Mouse (Mus musculus) right cerebral cortex, postnatal 36 days (tissue): ENCODE measurements around the gene Emp3.
A peak's percentile ranks its signal among the peaks of the same experiment; 100 is the strongest.
"Not testable (repeated sequence)": the region's sequence is repeated elsewhere in the genome, so short reads cannot be mapped to it uniquely, and the experiment has no call there.

ENCODE experiments used
- DNase-seq, 2 experiments: peaks; one replicate each; pipeline ENCODE4 v3.0.0; 2022; ENCODE audit warnings: low spot score in 2 of 2, mixed read lengths in 1 of 2

The Emp3 gene

DNA sequence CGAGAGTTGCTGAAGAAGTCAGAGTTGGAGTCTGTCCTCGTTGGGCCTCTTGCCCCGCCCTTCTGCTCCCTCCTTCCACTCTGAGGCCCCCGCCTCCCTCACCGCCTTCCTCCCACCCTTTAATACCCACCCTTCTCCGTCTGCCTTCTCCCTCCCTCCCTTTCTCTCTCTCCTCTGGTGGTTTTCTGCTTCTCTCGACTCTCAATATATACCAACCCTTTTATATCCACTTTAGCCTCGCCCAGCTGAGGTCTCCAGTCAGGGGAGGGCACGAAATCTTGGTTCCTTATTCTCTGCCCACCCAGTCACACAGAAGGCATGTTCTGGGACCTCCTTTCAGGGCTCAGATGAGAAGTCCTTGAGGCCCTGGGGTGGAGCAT, at the start of gene Emp3:
Gene Emp3, minus strand, starts transcription at position 163 of the 380 bp plus-strand sequence.
- DNase-seq, result no peak

DNA sequence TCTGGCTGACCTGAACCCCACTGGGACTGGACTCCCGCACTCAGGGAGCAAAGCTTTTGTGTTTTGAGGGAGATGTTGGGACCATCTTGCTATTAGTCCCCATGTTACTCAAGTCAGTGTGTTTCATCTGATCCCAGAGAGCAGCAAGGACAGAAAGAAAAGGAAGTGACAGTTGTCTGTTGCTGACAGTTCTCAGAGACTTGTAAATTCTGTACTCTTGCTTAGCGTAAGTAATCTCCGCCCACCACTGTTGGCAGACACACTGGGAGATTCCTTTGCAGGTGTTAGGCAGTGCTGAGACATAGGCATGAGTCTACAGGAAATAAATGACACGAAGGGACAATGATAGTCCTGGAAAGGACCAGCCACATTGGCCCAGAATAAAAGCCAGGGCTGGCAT, 35.4 kb upstream of the Emp3 start:
- DNase-seq, result no peak

- peak in 1 of 2 experiments; percentile 31 for DNase-seq
These were observed 27.9 kb upstream of the Emp3 start for GRCm38 (mm10) chr7:45949061-45949460.

DNA sequence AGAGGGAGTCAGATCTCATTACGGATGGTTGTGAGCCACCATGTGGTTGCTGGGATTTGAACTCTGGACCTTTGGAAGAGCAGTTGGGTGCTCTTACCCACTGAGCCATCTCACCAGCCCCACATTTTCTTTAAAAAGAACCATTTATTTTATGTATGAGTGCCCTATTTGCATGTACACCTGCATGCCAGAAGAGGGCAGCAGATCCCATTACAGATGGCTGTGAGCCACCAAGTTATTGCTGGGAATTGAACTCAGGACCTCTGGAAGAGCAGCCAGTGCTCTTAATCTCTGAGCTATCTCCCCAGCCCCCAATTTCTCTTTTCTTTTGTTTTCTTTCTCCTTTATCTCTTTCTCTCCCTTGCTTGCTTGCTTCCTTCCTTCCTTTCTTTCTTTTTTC, 22.1 kb upstream of the Emp3 start:
- not testable (repeated sequence) for DNase-seq

- DNase-seq, result no peak
These were observed 20.8 kb upstream of the Emp3 start for GRCm38 (mm10) chr7:45941986-45942385.

DNA sequence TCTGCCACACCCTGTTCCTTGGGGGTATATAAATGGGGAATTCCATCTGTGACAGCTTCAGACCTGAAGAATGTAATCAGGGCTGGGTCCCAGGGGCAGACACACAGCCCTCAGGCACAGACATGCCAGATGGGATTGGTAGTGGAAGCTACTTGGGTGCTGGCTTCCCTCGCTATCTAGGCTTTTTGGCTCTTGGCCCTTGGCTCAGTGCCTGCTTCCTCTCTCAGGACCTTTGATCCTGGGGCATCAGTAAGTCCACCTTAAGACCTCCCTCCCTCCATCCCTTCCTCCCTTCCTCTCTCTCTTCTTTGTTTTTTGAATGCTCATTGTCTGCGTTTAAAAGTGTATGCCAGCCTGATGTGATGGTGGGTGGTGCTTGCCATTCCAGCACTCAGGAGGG, 18.6 kb upstream of the Emp3 start:
- no peak for DNase-seq

DNA sequence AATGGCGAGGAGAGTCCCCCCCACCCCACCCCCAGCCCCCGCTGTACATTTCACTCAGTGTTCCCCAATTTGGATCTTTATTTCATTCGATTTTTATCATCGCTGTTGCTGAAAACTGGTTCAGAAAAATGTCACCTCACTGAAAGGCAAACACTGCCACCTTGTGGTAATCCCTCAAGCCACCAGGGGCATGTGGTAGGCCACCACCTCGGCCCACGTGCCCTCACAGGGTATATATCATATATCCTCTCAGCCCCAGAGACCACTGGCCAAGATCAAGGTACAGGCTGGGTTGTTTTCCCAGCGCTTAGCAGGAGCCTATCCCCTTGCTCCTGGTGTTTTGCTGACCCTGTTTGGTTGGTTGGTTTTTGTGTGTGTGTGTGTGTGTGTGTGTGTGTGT, 13.9 kb upstream of the Emp3 start:
- DNase-seq, result no peak

DNA sequence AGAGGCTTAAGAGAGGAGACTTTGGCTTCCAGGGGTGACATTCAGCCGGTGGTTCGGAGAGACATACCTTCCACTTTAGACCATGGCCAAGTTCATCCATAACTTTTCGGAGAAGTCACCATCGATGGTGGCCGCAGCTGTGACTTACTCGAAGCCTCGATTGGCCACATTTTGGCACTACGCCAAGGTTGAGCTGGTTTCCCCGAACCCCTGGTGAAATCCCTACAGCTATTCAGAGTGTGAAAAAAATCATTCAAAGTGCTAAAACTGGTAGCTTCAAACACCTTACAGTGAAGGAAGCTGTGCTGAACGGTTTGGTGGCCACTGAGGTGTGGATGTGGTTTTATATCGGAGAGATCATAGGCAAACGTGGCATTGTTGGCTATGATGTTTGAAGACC, 12.6 kb upstream of the Emp3 start:
- not testable (repeated sequence) for DNase-seq

DNA sequence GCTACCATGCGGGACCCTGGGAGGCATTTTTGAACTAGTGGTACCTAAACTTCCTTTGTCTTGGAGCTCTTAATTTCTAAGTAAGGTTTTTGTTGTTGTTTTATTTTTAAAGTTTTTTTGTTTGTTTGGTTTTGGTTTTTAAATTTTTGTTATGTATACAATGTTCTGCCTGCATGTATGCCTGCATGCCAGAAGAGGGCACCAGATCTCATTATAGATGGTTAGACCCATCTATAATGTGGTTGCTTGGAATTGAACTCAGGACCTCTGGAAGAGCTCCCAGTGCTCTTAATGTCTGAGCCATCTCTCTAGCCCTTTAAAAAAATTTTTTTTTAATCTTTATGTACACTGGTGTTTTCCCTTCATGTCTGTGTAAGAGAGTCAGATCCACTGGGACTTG, 8.5 kb upstream of the Emp3 start:
- DNase-seq, result no peak

- DNase-seq, result no peak
These were observed 7.6 kb upstream of the Emp3 start for GRCm38 (mm10) chr7:45928626-45929295.

GRCm38 (mm10) chr7:45924429-45924816, 3.2 kb upstream of the Emp3 start:
- no peak for DNase-seq

DNA sequence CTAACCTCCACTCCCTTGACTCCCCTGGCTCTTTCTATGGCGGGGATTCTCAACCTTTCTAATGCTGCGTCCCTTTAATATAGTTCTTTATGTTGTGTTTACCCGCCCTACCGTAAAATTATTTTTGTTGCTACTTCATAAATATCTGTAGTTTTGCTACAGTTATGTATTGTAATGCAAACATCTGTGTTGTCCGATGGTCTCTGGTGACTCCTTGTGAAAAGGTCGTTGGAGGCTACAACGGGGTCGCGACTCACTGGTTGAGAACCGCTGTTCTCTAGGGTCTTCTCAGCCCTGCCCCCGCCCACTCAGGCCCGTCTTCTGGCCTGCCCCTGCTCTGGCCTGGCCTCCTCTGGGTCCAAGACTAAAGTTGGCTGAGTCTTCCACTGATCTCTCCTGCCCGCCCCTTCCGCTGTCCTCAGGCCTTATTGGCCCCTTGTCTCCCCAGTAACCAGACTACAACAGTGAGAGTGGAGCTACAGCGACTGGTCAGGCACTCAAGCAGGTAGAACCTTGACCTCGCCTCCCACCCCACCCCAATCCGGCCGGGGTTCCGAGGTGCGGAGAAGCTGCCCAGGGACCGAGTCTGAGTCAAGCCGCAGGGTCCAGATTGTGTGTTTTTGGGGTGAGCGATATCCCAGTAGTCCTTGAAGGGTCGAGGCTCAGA, 2.7 kb upstream of the Emp3 start, which contains the start of gene Ccdc114:
Gene Ccdc114, plus strand, starts transcription at position 311 of the 667 bp plus-strand sequence.
- DNase-seq, result peak in 1 of 2 experiments; percentile 16

- peak; percentile 91 to 94 for DNase-seq
These were observed 1.9 kb upstream of the Emp3 start for GRCm38 (mm10) chr7:45922928-45923761.

DNA sequence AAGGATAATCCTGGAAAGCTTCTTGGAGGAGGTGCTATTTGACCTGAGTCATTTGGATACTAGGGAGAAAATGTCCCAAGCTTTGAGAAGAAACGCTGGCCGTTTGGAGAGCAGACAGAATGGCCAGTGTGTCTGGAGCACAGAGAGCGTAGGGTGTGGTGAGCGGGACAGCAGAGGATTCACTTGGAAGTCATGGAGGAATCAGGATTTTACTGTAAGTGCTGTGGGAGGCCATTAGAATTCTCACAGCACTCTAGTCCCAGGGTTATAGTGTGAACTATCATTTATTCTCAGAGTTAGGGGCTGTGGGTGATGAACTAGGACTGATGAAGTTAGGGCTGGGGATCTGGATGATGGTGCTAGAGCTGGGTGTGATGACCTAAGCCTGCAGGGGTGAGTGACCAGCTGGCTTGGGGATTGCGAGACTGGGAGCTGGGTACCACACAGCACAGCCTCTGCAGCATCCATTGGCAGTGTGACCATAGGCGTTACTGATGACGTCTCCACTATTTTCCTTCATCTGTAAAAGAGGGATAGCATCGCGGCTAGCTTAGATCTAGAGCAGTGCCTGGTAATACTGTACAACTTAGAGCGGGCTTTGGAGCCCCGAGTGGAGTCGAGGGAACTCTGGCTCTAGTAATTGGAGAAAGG, 871 bp upstream of the Emp3 start:
- no peak for DNase-seq

DNA sequence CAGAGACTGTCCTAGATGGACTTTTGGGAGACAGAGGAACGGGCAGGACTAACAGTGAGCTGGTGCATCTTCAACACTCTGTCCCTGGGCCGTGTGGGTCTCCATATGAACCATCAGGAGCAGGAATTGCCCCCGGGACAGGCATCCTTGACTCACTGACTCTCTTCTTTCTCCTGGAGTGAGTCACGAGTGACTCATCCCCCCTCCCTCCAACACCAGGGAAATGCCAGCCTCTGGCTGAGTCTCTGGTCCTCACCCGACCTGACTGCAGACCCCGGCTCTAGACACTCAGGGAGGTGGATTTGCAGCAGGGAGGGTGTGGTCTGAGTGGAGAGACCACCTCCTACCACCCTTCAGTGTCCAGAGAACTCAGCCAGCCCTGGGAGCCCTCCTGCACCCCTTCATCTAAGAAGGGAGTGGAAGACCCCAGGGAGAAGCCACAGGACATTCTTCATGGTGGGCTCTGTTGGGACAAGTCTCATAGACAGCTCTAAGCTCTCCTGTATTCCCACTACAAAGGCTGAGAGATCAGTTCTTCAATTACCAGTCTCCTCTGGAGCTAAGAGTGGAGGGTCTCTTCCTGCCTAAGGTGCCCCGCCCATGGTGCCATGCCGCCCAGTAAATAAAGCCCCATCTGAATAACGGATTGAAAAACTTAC, 492 bp downstream of the Emp3 start:
- DNase-seq, result no peak

DNA sequence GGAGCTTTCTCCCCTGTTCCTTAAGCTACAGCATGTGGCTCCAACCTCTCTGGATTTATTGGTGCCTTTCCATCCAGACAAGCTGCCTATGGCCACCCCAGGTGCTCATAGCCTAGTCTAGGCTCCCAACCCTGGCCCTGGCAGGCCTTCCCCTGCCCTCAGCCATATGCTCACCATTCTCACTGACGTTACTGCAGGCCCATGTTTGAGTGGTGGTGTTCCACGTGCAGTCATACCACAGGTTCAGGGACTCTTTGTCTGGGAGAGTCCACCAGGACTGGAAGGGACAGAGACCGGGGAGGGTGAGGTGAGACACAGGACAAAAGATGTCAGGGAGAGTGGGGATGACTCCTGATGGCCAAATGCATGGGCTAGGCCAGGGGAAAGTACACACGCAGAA, 1.4 kb downstream of the Emp3 start:
- no peak for DNase-seq

DNA sequence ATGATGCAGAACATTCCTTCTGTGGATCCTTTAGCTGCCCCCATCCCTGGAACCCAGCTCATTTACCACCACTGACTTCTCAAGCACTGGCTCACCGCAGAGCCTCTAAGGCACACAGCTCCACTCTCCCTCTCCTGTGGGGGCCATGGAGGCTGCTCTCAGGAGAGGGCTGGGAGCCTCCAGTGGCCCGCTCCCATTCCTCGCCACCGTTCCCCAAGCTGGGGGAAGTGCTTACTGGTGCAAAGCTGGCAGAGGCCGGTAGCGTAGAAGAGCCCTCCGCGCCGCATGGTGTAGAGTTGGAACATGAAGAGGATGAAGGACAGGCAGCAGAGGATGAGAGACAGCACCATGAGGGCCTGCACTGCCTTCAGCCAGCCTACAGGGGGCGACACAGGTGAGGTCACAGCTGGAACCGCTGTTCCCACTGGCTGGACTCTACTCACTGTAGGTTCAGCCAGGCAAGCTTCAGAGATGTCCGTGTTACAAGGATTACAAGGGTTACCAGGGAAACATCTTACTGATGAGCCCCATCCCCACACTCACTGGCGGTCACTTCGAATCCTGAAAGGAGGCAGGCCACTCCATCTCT, 2.0 kb downstream of the Emp3 start:
- no peak for DNase-seq

DNA sequence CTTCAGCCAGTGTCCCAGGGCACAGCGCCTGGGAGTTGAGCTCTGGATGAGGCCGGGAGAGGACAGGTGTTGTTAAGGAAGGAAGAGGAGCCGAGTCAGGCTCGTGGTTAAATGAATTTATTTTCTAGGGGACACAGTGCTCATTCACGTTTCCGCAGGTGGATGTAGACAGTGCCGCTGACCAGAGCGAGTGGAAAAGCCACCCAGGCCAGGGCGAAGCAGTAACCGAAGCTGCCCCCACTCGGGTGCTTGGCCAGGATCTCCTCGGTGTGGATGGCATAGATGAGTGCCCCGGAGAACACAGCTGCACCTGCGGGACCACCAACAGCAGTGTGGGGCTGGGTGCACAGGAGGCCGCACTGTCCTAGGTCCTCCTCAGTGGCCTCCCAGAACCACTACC, 3.3 kb downstream of the Emp3 start:
- DNase-seq, result no peak

DNA sequence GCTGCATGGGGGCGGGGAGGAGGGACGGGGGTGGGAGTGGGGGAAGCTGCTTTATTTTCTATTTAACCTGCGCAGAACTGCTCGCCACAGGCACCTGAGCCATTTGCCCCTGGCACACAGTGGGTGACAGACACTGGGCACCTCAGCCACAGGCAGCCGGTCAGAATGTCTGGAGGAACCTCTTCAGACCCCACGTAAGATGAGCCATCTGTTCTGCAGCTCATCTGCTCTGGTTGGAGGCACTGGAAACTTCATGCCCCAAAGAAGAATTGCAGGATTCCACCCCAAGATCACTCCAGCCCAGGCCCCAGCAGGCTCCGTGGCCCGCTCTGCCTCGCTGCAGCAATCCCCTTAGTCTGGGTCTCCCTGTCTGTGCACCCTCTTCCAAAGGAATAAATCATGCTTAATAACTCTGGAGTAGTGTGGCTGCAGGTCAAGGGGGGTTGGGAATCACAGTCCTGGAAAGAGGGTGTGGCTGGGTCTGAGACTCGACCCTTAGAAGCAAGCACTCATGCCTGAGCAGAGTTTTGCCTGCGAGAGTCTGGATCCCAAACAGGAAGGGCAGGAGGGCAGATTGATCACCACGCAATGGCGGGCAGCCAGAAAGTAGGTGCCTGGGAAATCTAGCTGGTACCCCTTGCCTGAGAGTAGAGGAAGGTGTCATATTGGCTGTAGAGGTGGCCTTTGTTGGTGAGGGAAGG, 4.0 kb downstream of the Emp3 start:
- DNase-seq, result no peak
